Mouse (Mus musculus) spleen, postnatal 10 days (tissue): ENCODE data around the gene Syt2.

Source experiments
- DNase-seq, 2 experiments: peaks; one replicate each; pipeline ENCODE4 v3.0.0; 2021 to 2022; ENCODE audit warnings: low spot score in 2 of 2

Syt2 gene

DNA sequence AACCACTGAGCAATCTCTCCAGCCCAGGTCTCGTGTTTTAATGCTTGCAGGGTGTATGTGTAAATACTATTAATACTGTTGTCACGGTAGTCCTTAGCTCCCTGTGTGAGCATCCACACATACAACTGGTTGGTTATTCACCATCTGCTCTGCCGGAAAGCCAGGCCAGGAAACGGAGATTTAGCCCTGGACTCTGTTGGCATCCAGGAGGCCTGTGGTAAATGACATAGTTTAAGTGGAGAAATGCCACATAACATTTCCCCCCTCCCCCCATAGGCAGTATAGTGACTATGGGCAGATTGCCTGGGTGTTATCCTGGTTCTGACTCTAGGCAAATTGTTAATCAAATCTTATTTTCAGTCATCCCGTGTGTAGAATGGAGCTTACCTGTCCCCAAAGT lies 4.3 kb downstream of the Syt2 start:
- no peak for DNase-seq

DNA sequence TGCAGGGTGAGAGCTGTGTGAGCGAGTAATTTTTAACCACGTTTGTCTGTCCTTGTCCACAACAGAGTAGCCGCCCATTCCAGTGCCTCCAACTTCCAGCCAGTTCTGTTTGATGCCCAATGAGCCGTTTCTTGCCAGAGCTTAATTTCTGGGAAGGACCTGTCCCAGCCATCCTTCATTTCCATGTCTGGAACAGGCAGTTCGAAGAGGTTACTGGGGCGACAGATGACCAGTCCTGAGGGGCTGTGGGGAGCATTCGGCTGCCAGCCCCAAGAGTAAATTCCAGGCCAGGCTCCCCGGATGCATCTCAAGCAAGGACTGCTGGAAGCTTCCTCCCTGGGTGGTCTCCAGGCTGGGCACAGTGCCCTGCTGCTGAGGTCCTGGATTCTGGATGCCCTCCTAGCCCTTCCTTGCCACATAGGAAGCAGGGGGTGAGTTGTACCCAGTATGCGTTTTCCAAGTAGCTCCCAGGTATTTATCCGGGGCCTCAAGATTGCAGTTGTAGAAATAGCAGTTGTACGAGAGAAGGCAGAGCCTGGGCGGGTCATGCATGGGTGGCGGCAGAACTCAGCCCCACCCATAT lies 4.9 kb downstream of the Syt2 start:
- peak in 1 of 2 experiments; percentile 58 for DNase-seq

DNA sequence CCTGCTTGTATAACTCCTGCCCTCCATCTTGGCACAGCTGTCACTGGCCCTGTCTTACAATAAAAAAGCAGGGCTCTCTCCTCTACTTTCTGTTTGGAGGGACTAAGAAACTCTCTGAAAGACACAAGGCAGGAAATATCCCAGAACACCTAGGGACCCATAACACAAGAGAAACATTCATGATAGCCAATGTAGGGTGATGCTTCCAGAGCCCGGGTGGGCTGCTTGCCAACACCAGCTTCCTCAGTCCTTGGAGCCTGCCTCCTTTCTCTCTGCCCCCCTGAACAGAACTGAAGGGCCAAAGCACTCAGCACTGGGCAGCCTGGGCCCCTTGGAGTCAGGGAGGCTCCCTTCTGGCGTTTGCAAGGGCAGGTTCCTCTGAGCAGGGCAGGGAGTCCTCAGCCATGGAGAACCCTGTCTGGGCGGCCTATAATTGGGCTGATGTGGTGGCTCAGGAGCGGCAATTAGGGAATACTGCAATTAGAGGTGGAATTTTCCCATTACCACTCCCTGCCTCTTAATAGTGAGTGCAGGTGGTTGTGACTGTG lies 5.4 kb downstream of the Syt2 start:
- DNase-seq, result peak in 1 of 2 experiments; percentile 37

DNA sequence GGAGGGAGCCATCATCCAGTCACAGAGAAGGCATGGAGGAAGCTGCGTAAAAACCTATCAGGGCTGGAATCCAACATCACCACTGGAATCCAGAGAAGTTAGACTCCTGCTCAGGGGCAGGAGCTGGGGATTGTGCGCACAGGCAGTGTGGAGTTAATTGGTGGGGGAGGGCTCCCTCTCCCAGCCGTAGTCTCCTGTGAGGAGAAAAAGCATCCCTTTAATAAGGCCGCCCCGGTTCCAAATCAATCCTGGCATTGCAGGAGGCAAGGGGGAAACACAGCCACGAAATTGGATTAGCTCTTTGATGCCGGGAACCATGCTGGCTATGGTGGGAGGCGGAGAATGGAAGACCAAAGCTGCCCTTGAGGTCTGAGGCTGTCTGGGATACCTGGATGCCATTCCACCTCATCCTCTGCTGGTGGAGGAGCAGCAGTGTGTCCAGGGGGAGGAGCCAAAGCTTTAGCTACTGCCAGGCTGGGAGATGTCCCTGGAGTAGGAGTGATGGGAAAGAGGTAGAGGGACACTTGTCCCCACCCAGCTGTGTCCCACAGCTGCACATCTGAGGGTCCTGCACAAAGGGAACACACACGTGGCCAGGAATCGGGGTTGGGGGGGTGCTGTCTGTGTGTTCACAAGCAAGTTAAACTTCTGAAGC lies 7.3 kb downstream of the Syt2 start:
- no peak for DNase-seq

DNA sequence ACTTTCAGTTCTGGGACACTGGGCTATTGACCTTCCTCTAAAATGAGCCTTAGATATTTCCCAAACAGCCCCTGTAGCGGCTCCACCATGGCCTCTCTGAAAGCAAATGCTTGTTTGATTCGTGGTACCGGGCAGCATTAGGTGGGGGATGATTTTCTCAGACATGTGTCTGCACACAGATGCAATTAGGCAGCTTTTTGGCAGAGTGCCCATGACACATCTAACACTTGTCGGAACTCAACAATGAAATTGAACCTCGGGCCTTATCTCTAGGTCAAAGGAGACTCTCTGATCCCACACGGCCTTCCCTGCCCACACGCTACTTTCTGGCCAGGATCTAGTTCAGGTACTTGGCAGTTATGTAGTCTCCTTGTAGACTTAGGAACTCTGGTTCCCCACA lies 12.4 kb downstream of the Syt2 start:
- no peak for DNase-seq

DNA sequence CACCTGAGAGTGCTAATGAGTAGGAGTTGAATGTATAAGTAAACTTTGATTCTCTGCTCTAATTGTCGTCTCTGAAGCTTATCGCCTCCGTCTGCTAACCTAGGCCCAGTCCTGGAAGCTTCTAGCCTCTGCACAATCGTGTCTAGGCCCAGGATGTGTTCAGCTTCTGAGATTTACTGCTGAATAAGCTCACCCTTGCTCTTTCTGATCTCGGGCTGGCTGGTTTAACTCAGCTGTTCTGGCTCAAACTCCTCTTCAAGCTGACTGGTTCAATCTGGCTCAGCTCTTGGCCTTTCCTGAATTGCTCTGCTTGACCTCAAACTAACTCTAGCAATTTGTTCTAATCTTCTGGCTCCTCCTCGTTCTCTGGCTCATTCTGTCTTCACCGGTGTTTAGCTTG lies 13.7 kb downstream of the Syt2 start:
- no peak for DNase-seq

DNA sequence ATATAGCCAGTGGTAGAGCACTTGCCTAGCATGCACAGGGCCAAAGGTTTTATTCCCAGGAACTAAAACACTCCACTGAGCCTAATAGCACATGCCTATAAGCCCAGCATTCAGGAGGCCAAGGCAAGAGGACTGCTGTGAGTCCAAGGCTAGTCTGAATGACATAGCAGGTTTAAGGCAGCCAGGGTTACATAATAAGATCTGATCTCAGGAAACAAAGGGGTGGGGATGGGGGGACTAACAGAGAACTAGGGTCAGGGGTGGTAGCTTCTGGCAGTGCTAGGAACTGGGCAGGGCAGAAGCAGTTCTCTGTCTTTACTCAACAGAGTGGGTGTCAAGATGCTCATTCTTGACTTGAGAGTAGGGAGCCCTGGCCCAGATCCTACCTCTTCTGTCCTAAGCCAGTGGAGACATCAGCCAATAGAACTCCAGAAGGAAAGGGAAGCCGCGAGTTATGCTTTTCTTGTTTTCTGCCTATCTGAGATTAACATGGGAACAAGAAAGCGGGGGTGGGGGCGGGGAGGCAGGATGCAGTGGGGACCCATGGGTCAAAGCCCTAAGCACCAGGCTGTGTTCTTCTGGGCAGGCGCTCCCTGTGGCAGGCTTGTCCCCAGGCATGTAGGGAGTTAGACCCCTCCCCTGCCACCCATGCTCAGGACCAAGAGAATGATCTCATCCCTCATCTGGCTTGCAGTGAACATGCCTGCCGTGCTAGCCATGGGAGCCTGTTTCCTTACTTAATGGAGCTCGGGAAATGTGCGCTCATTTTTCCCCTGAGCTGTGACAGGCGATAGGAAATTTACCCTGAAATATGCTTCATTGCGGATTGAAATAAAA lies 25.0 kb downstream of the Syt2 start:
- DNase-seq, result no peak

DNA sequence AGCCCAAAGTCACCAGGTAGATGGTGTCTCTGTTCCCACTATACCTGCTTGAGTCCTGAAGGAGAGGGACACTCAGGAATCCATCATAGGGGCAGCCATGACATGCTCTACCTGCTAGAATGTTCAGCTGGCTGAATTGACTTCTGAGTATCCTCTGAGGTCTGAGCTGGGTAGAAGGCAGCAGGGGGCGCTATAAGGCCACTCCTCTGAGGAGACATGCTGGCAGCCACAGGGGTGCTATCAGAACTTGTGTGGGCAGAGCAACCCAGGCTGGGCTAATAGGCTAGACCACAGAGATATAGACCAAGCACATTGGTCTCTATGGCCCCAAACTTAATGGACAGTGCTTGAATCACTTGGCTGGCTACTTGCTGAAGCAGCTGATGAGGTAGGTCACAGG lies 27.8 kb downstream of the Syt2 start:
- DNase-seq, result peak in 1 of 2 experiments; percentile 60

DNA sequence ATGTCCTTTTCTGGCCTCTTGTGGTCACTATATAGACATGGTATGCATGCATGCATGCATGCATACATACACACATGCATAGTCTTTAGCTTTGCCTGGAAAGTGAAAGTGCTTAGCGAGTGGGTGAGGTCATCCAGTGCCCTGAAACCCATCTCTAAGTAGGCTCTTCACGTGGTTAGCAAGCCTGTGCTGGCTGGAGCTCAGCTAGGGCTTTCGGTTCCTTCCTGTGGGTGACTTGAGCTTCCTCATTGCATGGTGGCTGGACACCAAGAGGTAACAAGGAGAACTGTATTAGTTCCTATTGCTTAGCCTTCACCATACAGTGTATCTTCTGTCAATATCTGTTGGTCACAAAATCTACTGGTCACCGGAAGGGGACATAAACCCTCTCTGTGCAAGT lies 33.0 kb downstream of the Syt2 start:
- peak in 1 of 2 experiments; percentile 51 for DNase-seq

DNA sequence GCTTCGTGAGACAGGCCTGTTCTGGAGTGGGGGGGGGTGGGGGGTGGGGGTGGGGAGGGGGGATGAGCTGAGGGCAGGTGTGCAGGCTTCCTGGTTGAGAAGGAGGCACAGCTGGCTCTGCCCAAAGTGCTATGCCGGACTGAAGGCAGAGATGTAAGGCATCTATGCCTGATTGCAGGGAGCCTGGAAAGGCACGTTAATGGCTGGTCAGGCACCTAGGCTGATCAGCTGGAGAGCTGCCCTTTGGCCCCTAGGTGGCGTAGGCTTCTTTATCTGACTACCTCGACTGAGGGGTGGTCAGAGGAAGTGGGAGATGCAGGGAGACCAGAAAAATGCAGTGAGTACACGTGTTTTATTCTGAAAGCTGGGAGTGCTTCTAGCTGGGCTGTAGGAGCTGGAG lies 34.1 kb downstream of the Syt2 start:
- DNase-seq, result no peak

DNA sequence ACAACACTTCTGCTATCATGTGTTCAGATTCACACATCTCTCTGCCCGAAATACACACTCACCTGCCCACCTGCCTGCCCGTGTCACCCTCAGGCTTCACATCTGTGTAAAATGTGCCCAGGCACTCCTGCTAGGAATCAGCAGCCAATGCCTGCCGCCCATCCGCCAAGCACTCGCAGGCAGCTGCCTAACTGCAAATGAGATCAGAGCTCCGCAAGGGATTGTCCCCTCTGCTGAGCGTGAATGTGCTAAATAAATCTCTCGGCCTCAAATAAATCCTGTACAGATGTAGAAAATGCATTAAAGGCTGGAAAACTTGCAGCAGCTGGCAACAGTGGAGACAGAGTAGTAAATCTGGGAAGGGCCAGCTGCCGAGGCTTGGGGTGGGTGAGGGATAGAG lies 36.0 kb downstream of the Syt2 start:
- DNase-seq, result no peak

DNA sequence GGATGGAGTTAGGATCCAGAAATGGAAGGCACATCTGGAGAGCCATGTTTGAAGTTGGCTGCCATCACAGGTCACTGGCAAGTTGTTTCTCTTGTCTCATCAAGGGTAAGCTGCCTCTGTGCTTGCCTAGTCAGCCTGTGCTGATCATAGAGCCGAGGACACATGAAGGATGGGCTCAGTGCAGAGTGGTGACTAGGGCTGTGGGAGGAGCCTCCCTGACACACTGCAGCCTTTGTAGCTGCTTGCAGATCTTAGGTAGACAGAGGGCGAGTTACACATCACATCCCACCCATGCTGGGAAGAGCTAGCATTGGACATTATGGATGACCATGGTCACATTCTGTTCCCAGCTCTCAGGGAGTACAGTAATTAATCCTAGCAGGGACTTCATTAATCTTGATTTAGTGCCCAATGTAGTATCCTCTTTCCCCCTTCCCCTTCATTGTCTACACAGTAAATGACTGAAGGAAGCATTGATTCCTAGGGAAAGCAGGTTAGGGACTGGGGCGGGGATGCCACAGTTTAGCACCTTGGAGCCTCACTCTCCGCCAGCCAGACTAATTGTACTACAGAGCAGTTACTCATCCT lies 40.5 kb downstream of the Syt2 start:
- no peak for DNase-seq

DNA sequence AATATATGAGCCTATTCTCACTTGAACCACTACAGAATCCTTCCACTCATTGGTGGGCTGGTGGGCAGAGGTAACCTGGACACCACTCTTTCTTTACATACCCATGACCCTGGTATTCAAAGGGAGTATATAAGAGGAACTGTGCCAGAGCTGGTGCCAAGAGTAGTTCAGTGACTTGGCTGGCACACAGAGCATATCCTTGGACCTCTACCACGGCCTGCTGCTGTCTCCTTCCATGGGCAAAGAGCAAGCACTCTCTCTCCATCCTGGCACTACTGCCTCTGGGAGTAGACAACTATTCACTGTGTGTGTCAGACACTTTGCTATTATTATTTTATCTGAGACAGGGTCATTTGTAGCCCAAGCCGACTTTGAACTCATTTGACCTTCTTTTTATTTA lies 49.8 kb downstream of the Syt2 start:
- no peak for DNase-seq

DNA sequence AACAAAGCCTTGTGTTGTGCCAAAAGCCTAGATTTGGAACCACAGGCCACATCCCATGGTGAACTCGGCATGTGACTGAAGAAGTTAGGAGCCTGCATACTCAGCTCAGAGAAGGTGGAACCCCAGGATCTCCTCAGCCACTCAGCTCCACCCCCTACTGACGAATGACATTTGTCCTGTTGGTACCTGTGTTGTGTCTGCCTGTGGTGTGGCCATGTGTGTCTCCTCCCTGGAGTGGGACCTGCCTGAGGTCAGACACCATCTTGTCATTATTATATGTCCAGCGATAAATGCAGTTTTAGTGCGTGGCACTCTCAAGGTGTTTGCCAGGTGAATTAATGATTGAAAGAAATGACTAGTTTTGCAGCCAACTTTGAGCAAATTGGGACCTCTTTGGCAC lies 50.6 kb downstream of the Syt2 start:
- no peak for DNase-seq

DNA sequence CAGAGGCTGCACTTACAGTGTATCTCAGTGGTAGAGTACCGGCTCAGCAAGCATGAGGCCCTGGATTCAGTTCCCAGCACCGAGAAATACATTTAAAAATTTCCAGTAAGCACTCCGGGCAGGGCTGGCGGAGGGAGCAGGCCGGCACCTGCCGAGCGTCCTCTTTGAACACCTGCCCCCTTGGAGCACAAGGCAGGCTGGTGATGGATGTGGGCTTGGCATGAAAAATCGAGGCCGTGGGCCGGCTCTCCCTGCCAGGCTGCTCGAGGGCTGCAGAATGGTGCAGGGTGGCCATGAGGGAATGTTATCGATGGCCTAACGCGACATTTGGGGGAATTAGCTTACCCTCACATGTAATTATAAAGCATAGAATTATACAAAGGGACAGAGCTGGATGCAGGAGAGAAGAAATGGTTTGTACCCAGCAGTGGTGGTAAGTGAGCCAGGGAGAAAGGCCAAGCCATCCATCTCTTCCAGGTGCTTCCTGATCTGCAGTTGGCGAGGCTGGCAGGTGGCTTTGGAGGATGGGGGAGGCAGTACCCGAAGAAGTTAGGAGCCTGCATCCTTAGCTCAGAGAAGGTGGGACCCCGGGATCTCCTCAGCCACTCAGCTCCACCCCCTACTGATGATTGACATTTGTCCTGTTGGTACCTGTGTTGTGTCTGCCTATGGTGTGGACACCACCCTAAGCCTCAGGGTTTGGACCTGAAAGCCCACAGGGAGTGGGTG lies 51.2 kb downstream of the Syt2 start:
- no peak for DNase-seq

DNA sequence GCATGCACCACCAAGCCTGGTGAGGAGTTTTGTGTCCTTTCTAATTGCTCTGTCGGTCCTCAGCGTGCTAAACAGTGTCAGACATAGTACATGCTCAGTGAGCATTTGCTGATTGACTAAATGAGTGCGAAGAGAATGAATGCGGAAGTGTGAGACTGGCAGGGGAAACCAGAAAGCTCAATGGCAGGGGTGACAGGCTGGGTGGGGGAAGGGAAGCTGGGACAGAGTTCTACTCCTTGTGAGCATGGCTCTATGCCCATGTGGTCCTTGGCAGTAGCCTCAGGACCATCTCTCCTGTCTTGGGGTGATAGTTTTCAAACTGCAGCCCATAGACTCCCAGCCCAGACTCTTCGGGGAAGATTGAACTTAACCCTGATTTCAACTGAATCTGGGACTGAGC lies 52.0 kb downstream of the Syt2 start:
- DNase-seq, result no peak

DNA sequence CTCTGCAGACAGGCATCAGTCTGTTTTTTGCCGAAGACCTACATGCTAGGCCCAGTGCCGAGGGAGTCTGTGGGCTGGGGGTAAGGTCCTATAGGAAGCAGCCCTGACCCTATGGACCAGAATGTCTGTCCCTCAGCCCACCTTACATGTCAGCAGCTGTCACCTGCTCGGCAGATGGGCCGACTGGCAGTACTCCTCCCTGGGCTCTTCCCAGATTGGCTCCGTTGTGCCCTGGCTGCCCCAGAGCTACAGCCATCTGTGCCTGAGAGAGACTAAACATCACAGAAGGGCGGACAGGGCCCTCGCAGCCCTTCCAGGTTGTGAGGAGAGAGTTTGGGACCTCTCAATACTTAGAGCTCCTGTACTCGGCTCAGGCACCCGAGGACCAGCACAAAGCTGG lies 52.9 kb downstream of the Syt2 start:
- no peak for DNase-seq

DNA sequence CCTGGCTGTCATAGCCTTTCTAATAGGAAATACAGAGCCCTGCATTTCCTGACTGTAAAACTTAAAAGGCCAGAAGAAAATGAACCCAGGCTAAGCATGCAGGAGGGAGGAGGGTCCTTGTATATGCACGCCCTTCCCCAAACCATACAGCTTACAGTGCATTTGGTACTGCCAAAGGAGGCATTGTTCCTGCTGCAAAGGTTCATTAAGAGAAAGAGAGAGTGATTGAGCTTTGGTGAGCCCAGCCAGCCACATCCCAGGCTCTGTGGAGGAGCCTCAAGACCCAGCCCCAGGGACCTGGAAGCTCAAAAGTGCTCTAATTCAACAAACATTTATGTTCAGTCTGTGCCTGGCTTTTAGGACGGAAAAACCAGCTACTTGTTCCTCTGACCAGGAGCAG lies 53.7 kb downstream of the Syt2 start:
- DNase-seq, result no peak

DNA sequence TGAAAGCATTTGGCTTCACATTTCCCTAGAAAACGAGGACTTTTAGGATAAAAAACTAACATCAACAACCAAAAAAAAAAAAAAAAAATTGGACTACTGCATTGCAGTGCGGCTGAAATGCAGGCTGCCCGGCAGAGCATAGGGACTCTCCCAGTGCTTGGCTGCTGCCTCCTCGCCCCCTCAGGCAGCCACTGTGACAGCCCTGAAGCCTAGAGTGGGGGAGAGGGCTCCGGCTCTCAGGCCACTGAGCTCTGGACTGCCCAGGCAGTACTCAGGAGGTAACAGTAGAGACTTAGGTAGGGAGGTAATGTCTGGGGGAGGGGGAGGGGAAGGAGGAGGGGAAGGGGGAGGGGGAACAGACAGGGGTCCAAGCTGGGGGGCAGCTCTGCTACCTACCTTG lies 54.2 kb downstream of the Syt2 start:
- no peak for DNase-seq

DNA sequence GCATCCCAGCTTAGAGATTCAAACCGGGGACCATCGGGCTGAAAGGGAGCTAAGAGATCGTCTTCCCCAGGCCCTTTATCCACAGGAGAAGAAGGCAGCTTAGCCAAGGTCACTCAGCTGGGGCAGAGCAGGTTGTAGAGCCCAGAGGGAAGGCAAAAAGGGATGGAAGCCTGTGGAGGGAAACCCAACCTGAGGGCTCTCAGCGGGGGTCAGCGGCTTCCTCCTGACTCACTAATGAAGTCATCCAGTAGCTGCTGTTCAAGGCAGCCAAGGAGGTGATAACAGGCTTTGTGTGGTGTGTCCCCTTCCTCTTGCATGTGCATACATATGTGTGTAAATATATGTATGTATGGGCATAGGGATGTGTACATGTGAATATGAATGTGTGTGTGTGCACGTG lies 54.7 kb downstream of the Syt2 start:
- DNase-seq, result no peak

DNA sequence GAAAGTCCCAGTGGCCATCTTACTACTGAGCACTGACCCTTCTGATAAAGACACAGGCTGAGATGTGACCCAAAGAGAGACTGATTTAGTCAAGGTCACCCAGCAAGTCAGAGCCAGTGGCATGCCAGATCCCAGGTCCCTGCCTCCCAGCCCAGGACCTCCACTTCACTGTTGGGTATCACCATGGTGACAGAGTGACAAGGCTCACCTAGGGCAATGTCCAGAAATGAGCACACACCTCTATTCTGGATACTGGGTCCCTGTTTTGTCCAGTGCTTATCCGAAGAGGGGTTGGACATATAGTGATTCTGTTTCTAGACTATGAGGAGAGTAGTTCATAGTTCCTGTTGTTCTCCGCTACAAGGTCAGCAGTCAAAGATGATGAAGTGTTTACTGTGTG lies 56.8 kb downstream of the Syt2 start:
- DNase-seq, result no peak
